Mouse (Mus musculus): ENCODE measurements around the gene Cabp4. TPM values are rescaled to one million over a fixed set of nuclear protein-coding genes. Genes with fewer than 3 reads are reported as not detected.
"Not testable (repeated sequence)": the region's sequence is repeated elsewhere in the genome, so short reads cannot be mapped to it uniquely, and the experiment has no call there.

The Cabp4 gene
- total RNA-seq, 2 experiments from 2014 or later, result not detected

DNA sequence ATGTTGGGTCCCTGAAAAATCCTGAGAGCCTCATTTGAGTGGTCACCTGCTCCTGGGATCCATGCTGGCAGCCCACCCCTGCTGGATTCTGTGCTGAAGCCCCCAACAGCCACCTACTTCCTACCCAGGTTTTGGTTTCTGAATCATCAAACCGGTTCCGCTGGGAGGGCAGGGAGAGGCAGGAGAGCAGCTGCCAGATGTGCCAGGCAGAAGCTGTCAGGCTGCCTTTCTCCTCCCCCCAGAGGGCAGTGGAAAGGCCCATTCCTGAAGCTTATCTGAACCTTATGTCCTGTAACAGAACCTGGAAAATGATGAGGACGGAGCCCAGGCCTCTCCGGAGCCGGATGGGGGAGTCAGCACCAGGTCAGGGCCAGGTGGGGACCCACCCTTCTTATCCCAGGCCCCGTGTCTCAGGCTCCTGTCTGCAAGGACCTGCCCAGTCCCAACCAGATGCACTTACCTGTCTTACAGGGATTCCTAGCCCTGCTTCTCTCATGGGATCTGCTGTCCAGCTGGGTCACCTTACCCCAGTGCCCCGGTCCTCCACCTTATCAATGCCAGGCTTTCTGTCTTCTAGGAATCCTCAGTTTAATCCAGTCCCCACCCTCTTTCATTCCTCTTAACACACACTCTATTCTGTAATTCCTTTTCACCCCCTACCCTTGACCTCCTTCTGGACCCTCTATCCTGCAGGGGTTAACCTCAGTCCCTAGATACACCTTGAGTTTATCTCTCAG lies 16.9 kb downstream of the Cabp4 start:
- intact Hi-C loops (cut with DNase I), result loop anchor here (2.0 to 5.0 kb wide), 2 partner anchors 70 to 102 kb away; no protein-coding TSS in a partner anchor
- DNase-seq, result no peak

- intact Hi-C loops (cut with DNase I), result loop anchor here (2.0 to 5.0 kb wide), 2 partner anchors 71 to 103 kb away; no protein-coding TSS in a partner anchor
- peak; percentile 98 for DNase-seq
Measured at GRCm38 (mm10) chr19:4125741-4126696, 17.8 kb downstream of the Cabp4 start, which contains the start of gene Aip. Aip (minus strand) TSS chr19:4125858.

- DNase-seq, result not testable (repeated sequence)
- intact Hi-C loops (cut with DNase I), result loop anchor here (5.0 kb wide), 1 partner anchor 72 kb away; no protein-coding TSS in a partner anchor
Measured at GRCm38 (mm10) chr19:4125268-4125667, 18.6 kb downstream of the Cabp4 start.

GRCm38 (mm10) chr19:4124432-4124831 lies 19.4 kb downstream of the Cabp4 start:
- intact Hi-C loops (cut with DNase I), result no loop called here
- no peak for DNase-seq

- intact Hi-C loops (cut with DNase I), result no loop called here
- no peak for DNase-seq
Measured at GRCm38 (mm10) chr19:4122411-4123370, 21.1 kb downstream of the Cabp4 start.

DNA sequence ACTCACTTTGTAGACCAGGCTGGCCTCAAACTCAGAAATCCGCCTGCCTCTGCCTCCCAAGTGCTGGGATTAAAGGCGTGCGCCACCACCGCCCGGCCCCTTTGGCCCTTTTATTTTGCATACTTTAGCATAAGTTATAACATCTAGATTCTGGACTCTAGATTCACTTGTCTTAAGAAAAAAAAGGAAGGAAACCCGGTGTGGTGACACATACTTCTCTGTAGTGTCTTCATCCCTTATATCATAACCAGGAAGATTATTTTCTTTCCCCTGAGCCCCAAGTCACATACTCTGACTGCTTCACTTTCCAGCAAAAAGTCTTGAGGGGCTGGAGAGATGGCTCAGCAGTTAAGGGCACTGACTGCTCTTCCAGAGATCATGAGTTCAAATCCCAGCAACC lies 21.9 kb downstream of the Cabp4 start:
- intact Hi-C loops (cut with DNase I); DNase-seq: not testable (repeated sequence)

DNA sequence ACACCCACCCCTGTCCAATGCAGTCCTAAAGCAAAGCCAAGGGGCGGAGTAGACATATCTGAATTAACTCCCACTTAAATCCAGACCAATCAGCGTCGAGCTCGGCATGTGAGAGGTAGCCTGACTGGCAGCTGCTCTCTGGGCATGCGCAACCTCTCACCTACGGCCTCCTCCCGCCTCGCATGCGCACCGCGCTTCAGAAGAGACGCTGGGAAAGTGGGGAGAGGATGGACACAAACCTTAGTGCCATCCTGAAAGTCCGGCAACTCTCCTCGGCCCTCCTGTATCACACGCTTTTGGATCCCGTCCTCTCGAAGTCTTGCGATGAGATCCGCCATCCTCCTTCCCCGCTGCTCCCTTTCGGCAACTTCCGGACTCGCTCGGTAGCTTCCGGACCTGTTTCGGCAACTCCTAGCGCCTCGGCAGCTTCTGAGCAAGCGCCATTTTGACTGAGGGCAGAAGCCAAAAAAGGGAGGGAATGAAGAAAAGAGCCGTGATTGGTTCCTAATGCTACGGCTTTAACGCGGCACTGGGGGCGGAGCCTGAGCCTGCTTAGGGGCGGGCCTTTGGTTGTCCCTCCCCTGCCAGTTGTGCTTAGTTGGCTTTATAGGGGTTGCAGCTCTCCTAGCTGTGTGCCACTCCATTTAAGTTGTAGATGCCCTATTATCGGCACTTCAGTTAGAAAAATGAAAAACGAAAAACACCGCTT lies 22.6 kb downstream of the Cabp4 start:
- peak; percentile 94 to 99 for DNase-seq
- intact Hi-C loops (cut with DNase I), result no loop called here

- no peak for DNase-seq
- intact Hi-C loops (cut with DNase I), result no loop called here
Measured at GRCm38 (mm10) chr19:4120496-4120895, 23.3 kb downstream of the Cabp4 start.

DNA sequence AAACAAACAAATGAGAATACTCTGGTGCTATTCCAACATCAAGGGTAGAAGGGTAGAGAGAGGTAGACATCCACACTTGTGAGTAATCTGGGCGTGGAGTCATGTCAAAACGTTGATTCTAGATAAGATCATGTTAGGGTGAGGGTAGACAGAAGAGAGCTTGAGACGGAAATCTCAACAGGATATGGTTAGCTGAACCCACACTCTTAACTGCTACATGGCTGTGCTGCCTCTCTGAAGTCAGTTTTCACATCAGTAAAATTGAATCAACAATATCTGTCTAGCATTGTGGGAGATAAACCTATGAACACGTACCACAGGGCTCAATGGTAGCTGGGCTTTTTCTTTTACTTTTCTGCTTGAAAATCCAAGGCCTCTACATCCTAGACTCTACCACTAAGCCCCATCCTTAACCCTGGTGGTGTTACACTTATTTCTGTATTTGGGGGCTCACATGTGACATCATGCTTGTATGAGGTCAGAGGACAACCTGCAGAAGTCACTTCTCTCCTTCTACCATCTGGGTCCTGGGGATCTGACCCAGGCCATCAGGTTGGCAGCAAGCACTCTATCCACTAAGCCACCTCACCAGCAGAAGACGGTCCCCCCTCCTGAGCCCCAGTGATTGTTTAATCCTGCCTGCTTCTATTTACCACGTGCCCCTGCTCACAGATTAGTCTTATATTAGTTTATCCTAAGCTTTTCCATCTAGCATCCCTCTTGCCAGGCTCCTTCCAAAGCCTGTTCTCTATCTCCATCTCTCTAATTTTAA lies 23.9 kb downstream of the Cabp4 start:
- DNase-seq, result no peak
- intact Hi-C loops (cut with DNase I), result no loop called here

- intact Hi-C loops (cut with DNase I), result no loop called here
- DNase-seq, result no peak
Measured at GRCm38 (mm10) chr19:4118350-4118749, 25.5 kb downstream of the Cabp4 start.

DNA sequence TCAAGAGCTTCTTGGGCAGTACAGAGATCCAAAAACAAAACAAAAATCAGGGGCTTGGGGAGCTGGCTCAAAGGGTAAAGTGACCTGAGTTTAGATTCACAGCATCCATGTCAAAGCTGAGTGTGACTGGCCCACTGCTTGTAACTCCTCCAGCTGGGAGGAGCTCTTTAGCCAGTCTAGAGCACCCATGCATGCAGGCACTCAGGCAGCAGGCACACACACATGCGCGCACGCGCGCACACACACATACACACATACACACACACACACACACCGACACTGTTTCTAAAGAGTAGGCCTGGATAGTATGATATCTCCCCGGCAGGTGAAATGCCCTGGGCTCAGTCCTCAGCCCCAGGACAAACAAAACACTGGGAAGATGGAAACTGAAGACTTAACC lies 26.8 kb downstream of the Cabp4 start:
- DNase-seq, result no peak
- intact Hi-C loops (cut with DNase I), result no loop called here

DNA sequence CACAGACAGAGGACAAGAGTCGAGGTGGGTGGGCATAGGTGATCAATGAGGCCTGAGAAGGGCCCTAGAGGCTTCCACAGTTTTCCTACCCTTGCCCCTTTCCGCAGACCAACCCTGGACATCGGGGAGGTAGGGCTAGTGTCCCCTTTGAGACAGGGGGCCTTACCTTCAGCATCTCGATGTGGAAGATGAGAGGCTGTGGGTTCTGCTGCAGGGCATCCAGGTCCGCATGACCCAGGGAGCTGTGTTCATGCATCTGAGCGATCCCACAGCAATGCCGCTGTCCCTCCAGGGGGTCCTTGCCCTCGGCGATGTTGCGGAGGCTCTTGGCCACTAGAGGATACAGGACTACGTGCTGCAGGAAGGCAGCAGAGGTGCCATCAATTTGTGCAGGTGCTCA lies 28.0 kb downstream of the Cabp4 start:
- no peak for DNase-seq
- intact Hi-C loops (cut with DNase I), result no loop called here

GRCm38 (mm10) chr19:4115144-4115543 lies 28.7 kb downstream of the Cabp4 start:
- no peak for DNase-seq
- intact Hi-C loops (cut with DNase I), result no loop called here

- intact Hi-C loops (cut with DNase I), result no loop called here
- DNase-seq, result no peak
Measured at GRCm38 (mm10) chr19:4114551-4114950, 29.3 kb downstream of the Cabp4 start.

DNA sequence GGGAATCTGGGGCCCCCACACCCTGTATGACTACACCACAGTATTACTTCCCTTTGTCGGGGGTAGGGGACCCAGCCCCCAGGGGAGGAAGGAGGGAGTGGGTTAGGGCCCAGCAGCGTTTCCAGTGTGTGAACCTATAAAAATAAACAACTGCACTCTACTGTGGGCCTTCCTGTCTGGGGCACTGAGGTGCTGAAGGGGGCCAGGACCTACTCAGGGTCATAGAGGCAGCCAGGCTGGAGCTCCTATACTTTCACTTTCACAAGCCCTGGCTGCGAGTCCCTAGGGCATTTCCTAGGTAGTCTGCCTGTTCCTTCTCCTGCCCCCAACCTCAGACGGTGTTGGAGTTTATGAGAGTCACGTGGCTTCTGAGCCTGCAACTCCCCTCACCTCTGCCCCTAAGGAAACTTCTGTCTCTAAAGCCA lies 30.0 kb downstream of the Cabp4 start:
- DNase-seq, result peak in 1 of 2 experiments; percentile 17
- intact Hi-C loops (cut with DNase I), result no loop called here

DNA sequence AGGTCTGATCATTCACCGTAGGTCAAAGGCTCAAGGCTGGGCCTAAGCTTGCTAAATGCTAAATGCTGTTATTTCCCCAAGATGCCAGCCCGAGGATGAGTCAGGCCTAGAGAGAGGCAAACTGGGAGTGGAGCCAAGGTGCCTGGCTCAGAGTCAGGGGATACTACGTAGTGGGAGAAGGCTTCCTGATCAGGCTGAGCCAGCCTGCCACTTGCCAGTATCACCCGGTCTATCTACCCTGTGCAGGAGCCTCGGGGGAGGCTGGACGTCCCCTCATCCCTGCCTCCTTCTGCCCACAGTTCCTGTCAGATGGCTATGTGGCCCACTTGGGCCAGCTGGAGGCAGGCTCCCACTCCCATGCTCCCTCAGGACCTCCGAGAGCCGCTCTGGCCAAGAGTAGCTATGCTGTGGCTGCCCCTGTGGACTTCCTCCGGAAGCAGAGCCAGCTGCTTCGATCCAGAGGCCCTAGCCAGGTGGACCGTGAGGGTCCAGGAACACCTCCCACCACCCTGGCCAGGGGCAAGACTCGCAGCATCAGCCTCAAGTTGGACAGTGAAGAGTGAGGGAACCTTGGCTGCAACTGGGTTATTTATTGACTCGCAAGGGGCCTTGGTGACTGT lies 30.5 kb downstream of the Cabp4 start:
- intact Hi-C loops (cut with DNase I), result no loop called here
- DNase-seq, result peak; percentile 65 to 81

GRCm38 (mm10) chr19:4112063-4112960 lies 31.5 kb downstream of the Cabp4 start:
- intact Hi-C loops (cut with DNase I), result no loop called here
- no peak for DNase-seq

Measured in heart, postnatal 14 days (tissue).